14 mouse cellular contexts compared by ENCODE assay signal in genomic region chr13:108060936-108061578, GRCm38 (mm10). TPM values are rescaled to one million over a fixed set of nuclear protein-coding genes. Genes with fewer than 3 reads are reported as not detected.
DNase-seq lines count a peak whose midpoint lies in the region; ATAC-seq and TF ChIP-seq lines count a peak whose summit lies in the region.
"Had no signal": no experiment of that assay in that cellular context is flagged by ENCODE, and none has a peak within 500 bp of the region (broad histone marks: within the 10 kb centered on the region; RNA-seq: fewer than 3 reads in every experiment).

No protein-coding gene starts in this region.

- H3K9ac ChIP-seq in forebrain, embryonic 15.5 days (replicated peaks) = no peak overlapping the region
- no peak overlapping the region for H3K9ac ChIP-seq in forebrain, postnatal 0 days
- H3K9ac ChIP-seq in neural tube, embryonic 15.5 days (replicated peaks) = no peak overlapping the region
- H3K9ac ChIP-seq: neural tube, embryonic 13.5 days had no signal

- H3K9me3 ChIP-seq in forebrain, embryonic 15.5 days = no peaks in the 10 kb centered on the region
- H3K9me3 ChIP-seq in forebrain, postnatal 0 days (ENCODE audit: low read length) = no peaks in the 10 kb centered on the region
- no peaks in the 10 kb centered on the region for H3K9me3 ChIP-seq in neural tube, embryonic 15.5 days (replicated peaks)
- H3K9me3 ChIP-seq: embryonic facial prominence, embryonic 10.5 days; neural tube, embryonic 13.5 days had no signal

- no peaks in the 10 kb centered on the region for H3K36me3 ChIP-seq in forebrain, embryonic 15.5 days
- no peaks in the 10 kb centered on the region for H3K36me3 ChIP-seq in forebrain, postnatal 0 days (ENCODE audit: insufficient read depth)
- no peaks in the 10 kb centered on the region for H3K36me3 ChIP-seq in neural tube, embryonic 15.5 days
- H3K36me3 ChIP-seq: embryonic facial prominence, embryonic 10.5 days; neural tube, embryonic 13.5 days had no signal

- H3K4me2 ChIP-seq in forebrain, embryonic 15.5 days (replicated peaks) = no peak overlapping the region
- no peak overlapping the region for H3K4me2 ChIP-seq in forebrain, postnatal 0 days (ENCODE audit: low read depth)
- H3K4me2 ChIP-seq in neural tube, embryonic 15.5 days = no peak overlapping the region
- H3K4me2 ChIP-seq: heart, embryonic 11.5 days; neural tube, embryonic 13.5 days had no signal

- DNase-seq in forebrain, postnatal 0 days = no peak
- DNase-seq in kidney, postnatal 10 days = peak; percentile 18
- no peak for DNase-seq in kidney, postnatal 14 days
- DNase-seq in right cerebral cortex, adult 18-20 months = peak; percentile 12
- no peak for DNase-seq in right cerebral cortex, postnatal 36 days (ENCODE audit: low spot score in 2 of 2)
- no peak for DNase-seq in gastrocnemius, postnatal 25 days
- DNase-seq: adrenal gland, adult 8-10 months; cerebellum, adult 11 months had no signal

- no peaks in the 10 kb centered on the region for H3K27me3 ChIP-seq in forebrain, embryonic 15.5 days
- H3K27me3 ChIP-seq in forebrain, postnatal 0 days (ENCODE audit: insufficient read depth, low read length) = no peaks in the 10 kb centered on the region
- no peaks in the 10 kb centered on the region for H3K27me3 ChIP-seq in neural tube, embryonic 15.5 days (replicated peaks)
- H3K27me3 ChIP-seq: neural tube, embryonic 13.5 days; Patski had no signal

- peaks cover 15% of the 10 kb centered on the region for H3K4me1 ChIP-seq in forebrain, embryonic 15.5 days
- H3K4me1 ChIP-seq in forebrain, postnatal 0 days (ENCODE audit: insufficient read depth) = peaks cover 9% of the 10 kb centered on the region
- no peaks in the 10 kb centered on the region for H3K4me1 ChIP-seq in neural tube, embryonic 15.5 days

- WGBS in forebrain, embryonic 15.5 days = 23% methylated on average over 8 of the region's 8 CpGs
- WGBS in forebrain, postnatal 0 days = 22% methylated on average over 8 of the region's 8 CpGs
- 54% methylated on average over 8 of the region's 8 CpGs for WGBS in neural tube, embryonic 15.5 days

- no peak overlapping the region for H3K4me3 ChIP-seq in forebrain, embryonic 15.5 days
- H3K4me3 ChIP-seq in forebrain, postnatal 0 days (ENCODE audit: low read depth, low read length) = no peak overlapping the region
- no peak overlapping the region for H3K4me3 ChIP-seq in neural tube, embryonic 15.5 days (replicated peaks)
- H3K4me3 ChIP-seq: embryonic facial prominence, embryonic 10.5 days; neural tube, embryonic 13.5 days had no signal

- TF ChIP-seq CTCF in forebrain, postnatal 0 days (IDR thresholded peaks at IDR 0.05; ENCODE audit: low read depth) = no peak

- no peak for ATAC-seq in forebrain, embryonic 15.5 days (replicated peaks)
- ATAC-seq in forebrain, postnatal 0 days = no peak
- ATAC-seq in neural tube, embryonic 15.5 days (ENCODE audit: low FRiP score) = no peak
- ATAC-seq: Patski had no signal

- peak overlapping the region; percentile 33; the same call in 1 of the 2 replicates for H3K27ac ChIP-seq in forebrain, embryonic 15.5 days (replicated peaks)
- H3K27ac ChIP-seq in forebrain, postnatal 0 days (ENCODE audit: low read depth, low read length) = no peak overlapping the region
- no peak overlapping the region for H3K27ac ChIP-seq in neural tube, embryonic 15.5 days (replicated peaks)
- H3K27ac ChIP-seq: embryonic facial prominence, embryonic 10.5 days had no signal

RNA-seq across cellular contexts. Expression of gene Smim15, which starts 16.8 kb away (rescaled TPM):
- 43.9 and 47.7 TPM in 2 replicates for polyA plus RNA-seq in forebrain, embryonic 15.5 days (2015; fragmentation: Nextera tagmentation; extraction: Ambion mirVana)
- 40.3 and 46.5 TPM in 2 replicates for total RNA-seq in forebrain, postnatal 0 days (2014; rRNA removed)
- polyA plus RNA-seq in forebrain, postnatal 0 days (2015; fragmentation: Nextera tagmentation; extraction: Ambion mirVana) = 34.0 and 36.8 TPM in 2 replicates
- total RNA-seq in gastrocnemius, postnatal 25 days (2021) = 10 to 100 TPM; 14.2 to 15.9 TPM
- polyA plus RNA-seq in neural tube, embryonic 15.5 days (2015; fragmentation: Nextera tagmentation; extraction: Ambion mirVana) = 35.8 and 39.7 TPM in 2 replicates

Comparison
In these comparisons a context has a peak if more than half of its experiments do, and no peak if none do; other contexts are left out.
1. DNase-seq: peak in kidney, postnatal 10 days (single experiment) and right cerebral cortex, adult 18-20 months (single experiment); none in forebrain, postnatal 0 days (single experiment), kidney, postnatal 14 days (single experiment), right cerebral cortex, postnatal 36 days (0 of 2) and gastrocnemius, postnatal 25 days (single experiment).